Mouse (Mus musculus) thymus, postnatal 0 days (tissue): ENCODE results near the gene Mon1a. TPM values are rescaled to one million over a fixed set of nuclear protein-coding genes. Genes with fewer than 3 reads are reported as not detected.

Source experiments
- DNase-seq: peaks from one replicate; pipeline ENCODE4 v3.0.0-alpha.2; 2015; ENCODE audit warnings: low spot score
- polyA plus RNA-seq: library from polyadenylated mRNA; unstranded; fragments of >200 nt; fragmentation: Nextera tagmentation; extraction: Ambion mirVana; gene quantifications from 2 replicates; pipeline ENCODE4 v1.2.1, GENCODE M21; 2015

The Mon1a gene
- polyA plus RNA-seq, 1 experiment from 2014 or later = 17.9 TPM

DNA sequence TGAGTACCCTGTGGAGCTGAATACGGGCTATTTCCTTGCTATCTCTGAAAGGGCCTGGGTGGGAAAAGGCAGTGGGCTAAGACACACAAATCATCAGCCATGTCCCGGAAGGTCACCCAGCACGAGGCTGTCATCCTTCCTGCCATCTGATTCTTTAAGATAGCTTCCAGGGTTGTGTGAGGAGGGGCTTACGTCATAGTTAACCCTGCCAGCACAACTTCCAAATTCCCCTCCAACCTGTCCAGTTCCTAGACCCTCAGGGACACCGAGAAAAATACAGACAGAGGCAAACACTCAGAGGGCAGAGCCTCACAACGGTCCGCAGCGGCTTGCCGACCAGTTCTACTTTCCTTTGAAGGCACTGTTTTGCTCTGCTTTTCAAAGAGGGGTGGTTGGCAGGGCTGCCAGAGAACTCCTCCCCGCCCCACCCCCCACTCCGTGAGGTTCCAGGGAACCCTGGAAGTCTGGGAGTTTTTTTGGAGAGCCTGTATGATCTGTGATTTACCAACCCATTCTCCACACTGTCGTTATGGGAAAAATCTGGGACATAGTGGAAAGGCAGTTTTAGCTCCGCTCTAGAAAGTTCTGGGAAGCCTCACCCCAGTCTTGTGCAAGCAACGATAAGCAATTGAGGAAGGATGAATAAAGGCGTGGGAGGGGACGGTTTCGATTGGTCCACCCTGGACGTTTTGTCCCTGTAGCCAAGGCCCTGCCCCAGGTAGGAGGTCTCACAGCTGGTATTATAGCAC lies 20.6 kb downstream of the Mon1a start:
- no peak for DNase-seq

GRCm38 (mm10) chr9:107910025-107910769 lies 22.2 kb downstream of the Mon1a start:
- DNase-seq = no peak

DNA sequence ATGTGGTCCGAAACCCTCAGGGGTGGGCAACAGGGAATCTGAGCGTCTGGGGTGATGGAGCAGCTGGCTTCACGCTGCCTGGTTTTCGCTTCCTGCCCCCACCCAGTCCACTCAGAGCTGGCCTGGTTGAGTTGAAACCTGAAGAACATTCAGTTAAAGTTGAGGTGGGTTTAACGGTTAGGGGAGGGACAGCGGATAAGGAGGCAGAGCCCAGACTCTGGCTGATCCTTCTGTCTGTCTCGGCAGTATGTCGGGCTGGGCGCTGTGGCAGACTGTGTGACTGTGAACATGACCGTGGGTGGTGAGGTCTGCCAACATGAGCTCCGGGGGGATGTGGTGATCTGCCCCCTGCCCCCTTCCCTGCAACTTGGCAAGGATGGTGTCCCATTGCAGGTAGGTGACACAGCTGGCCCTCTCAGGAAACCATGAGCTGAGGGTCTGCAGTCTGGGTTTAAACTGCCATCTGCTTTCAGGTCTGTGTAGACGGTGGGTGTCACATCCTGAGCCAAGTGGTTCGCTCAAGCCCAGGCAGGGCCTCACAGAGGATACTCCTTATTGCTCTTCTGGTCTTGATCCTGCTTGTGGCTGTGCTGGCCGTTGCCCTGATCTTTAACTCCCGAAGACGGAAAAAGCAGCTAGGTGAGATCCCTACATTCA lies 26.9 kb downstream of the Mon1a start:
- DNase-seq = no peak

GRCm38 (mm10) chr9:107917895-107918608 lies 30.1 kb downstream of the Mon1a start:
- DNase-seq = no peak

GRCm38 (mm10) chr9:107918884-107919283 lies 30.9 kb downstream of the Mon1a start:
- no peak for DNase-seq

- no peak for DNase-seq
Measured at GRCm38 (mm10) chr9:107919441-107919840, 31.5 kb downstream of the Mon1a start.

GRCm38 (mm10) chr9:107923021-107923420 lies 35.1 kb downstream of the Mon1a start:
- DNase-seq = peak; percentile 58

GRCm38 (mm10) chr9:107923956-107924355 lies 36.0 kb downstream of the Mon1a start:
- DNase-seq = peak; percentile 19

- DNase-seq = no peak
Measured at GRCm38 (mm10) chr9:107925251-107925650, 37.3 kb downstream of the Mon1a start.

- DNase-seq = no peak
Measured at GRCm38 (mm10) chr9:107926920-107927420, 39.0 kb downstream of the Mon1a start.

DNA sequence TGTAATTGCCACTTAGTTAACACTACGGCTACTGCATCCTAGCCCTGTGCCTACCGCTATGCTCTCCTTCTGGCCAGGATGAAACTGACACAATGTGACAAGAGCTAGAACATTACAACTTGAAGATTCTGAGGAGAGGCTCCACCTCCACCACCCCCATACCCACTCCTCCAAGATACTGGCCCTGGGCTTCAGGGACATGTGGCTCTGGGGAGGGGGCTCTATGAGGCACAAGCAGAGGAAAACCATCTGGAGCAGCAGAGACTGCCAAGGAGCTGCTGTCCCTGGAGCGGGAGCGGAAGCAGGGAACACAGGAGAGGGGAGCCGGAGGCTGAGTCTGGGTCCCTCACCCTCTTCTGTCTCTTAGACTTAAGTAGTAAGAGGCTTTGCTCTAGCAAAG lies 39.8 kb downstream of the Mon1a start:
- no peak for DNase-seq

DNA sequence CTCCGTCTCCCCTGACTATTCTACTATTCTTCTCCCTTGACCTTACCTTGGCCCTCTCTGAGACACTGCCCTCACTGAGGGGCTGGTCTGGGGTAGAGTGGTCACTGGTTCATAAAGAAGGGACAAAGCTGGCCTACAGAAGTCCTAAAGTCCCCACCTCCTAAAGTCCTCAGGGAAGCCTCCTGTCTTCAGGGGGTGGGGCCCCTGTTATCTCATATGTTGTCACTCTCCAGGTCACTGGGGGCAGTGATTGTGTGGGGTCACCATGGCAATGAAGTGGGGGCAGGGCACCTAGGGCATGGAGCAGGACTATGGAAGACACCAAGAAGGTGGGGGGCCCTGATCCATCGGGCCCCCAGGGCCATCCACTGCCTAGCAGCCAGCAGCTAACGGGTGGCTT lies 40.2 kb downstream of the Mon1a start, which contains the start of gene Actl11:
Actl11 (plus strand) TSS at position 301 of the 400 bp plus-strand sequence.
- DNase-seq = no peak

DNA sequence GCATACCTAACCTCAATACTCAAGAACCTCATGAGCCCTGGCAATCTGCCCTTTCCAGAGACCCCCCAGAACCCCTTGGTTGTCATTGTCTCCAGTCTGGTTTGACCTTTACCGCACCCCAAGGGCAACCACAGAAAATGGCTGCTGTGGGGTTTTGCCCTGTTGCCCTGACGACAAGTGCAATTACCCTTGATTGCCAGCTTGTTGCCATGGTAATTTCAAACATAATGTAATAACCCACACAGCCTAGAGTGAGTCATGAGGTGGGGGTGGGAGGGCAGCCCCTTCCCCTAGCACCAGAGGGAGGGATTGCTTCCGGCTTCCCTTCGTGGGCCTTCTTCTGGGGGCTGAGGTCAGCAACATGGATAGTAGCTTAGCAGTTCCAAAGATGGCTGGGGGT lies 44.3 kb downstream of the Mon1a start:
- DNase-seq = no peak

- DNase-seq = no peak
Measured at GRCm38 (mm10) chr9:107934146-107934545, 46.2 kb downstream of the Mon1a start.

GRCm38 (mm10) chr9:107935374-107935773 lies 47.4 kb downstream of the Mon1a start, which contains the start of gene Camkv:
Gene Camkv (plus strand): TSS chr9:107935674.
- no peak for DNase-seq

GRCm38 (mm10) chr9:107935790-107936214 lies 47.9 kb downstream of the Mon1a start:
- peak; percentile 84 for DNase-seq

DNA sequence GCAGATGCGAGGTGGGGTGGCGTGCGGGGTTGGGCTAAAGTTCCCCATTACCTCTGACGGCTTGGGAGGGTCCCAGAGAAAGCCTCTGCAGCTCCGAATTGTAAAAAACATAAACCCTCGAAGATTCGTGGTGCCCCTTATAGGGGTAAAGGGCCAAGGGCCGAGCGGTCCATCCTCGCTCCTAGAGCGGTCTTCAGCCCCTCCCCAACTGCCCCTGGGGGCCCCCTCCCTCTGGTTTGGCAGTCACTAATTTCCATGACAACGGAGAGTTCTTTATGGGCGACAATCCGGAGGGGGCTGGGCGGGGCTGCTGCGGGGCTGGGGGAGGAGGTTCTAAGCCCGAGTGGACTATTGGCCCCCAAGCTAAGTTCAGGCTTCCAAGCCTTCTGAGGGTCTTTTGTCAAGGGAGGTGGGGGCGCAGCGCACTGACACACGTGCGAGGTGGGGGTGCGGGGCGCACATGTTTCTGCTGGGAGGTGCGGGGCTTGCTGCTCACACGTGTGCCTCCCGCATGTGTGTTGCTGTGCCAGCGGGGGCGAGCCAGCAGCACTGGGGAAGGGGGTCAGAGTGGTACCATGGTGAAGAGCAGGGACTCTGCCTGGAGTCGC lies 48.4 kb downstream of the Mon1a start:
- DNase-seq = peak; percentile 27

DNA sequence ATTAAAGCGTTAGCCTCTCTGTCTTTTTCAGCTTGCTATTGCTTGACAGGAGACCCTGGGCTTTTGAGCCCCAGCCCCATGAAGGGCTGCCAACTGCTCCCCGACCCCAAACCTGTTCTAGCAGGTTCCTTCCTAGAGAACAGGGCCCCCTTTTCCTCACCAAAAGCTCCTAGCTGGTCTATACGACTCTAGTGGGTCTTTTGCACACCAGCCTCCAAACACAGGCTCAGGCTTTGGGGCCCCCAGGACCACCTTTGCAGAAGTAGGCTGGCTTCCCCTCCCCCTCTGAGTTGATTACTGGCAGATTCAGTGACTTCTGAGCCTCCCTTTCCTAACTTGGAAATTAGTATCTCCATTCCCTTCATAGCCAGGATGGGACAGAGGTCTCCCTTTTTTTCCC lies 48.9 kb downstream of the Mon1a start:
- no peak for DNase-seq

GRCm38 (mm10) chr9:107947241-107948194 lies 59.6 kb downstream of the Mon1a start:
- DNase-seq = no peak
